ENCODE assay signal across 8 mouse cellular contexts in the genomic region with DNA sequence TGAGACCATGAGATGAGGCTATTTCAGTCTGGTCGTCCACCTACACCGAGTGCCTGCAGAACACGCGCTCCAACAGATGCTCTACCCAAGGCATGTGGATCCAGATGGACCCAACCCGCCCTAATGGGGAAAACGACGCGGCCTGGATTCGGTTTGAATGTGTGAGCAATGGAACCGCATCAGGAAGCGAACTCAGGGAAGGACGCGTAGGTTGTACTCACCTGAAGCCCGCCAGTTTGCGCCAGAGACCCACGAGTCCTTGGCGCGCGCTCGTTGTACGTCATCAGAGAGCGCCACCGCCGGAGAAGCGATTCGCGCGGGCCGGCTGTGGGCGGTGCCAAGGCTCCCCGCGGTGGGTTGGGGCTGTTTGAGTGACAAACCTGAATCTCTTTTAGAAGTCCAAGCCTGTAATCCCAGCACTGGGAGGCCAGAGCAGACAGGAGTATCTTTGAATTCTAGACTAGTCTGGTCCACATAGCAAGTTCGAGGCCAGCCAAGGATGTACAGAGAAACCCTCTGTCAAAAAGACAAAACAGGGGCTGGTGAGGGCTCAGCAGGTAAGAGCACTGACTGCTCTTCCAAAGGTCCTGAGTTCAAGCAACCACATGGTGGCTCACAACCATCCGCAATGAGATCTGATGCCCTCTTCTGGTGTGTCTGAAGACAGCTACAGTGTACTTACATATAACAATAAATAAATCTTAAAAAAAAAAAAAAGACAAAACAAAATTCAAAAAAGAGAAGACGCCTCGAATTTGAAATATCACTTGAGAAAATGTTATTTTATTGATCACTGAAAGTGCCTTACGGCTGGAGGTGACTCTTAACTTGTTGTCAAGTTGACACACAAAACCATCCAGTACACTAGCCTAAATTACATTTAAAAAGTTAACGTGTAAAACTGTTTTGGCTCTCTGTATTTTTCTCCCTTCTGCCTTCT. TPM values are rescaled to one million over a fixed set of nuclear protein-coding genes. Genes with fewer than 3 reads are reported as not detected.
DNase-seq lines count a peak whose midpoint lies in the region; ATAC-seq lines count a peak whose summit lies in the region.

A gene (minus strand): TSS at position 279 of the 940 bp plus-strand sequence.

- peak within 1 kb of the TSS; percentile 96 for H3K4me3 ChIP-seq in brown adipose tissue, adult 24 weeks (ENCODE audit: insufficient read depth, low read depth, low read length)
- peak within 1 kb of the TSS; percentile 57 to 71 for H3K4me3 ChIP-seq in heart, embryonic 14.5 days (ENCODE audit: control insufficient read depth in 1 of 2, insufficient read depth in 1 of 2, low read depth in 1 of 2, low read length in 2 of 2)
- H3K4me3 ChIP-seq in liver, embryonic 13.5 days (replicated peaks): peak within 1 kb of the TSS; percentile 86
- H3K4me3 ChIP-seq in stomach, embryonic 16.5 days (replicated peaks; ENCODE audit: low read length): peak within 1 kb of the TSS; percentile 86

- H3K27me3 ChIP-seq in heart, embryonic 14.5 days (ENCODE audit: control insufficient read depth, insufficient read depth, low read length): no peaks in the 10 kb centered on the region
- H3K27me3 ChIP-seq in liver, embryonic 13.5 days: no peaks in the 10 kb centered on the region
- H3K27me3 ChIP-seq in stomach, embryonic 16.5 days (ENCODE audit: control insufficient read depth, insufficient read depth, low read length): no peaks in the 10 kb centered on the region

- H3K4me2 ChIP-seq in heart, embryonic 14.5 days (ENCODE audit: low read length): peak within 1 kb of the TSS; percentile 80
- H3K4me2 ChIP-seq in liver, embryonic 13.5 days: peak within 1 kb of the TSS; percentile 86
- H3K4me2 ChIP-seq in stomach, embryonic 16.5 days (ENCODE audit: low read depth, low read length): peak within 1 kb of the TSS; percentile 66

- H3K27ac ChIP-seq in brown adipose tissue, adult 24 weeks (replicated peaks; ENCODE audit: low read depth, low read length): no peak within 1 kb of the TSS
- peak within 1 kb of the TSS; percentile 3 to 51; a peak in 3 of 4 replicates for H3K27ac ChIP-seq in heart, embryonic 14.5 days (replicated peaks in 1 of 2; ENCODE audit: control insufficient read depth in 1 of 2, insufficient read depth in 1 of 2, low read depth in 2 of 2, low read length in 2 of 2)
- H3K27ac ChIP-seq in liver, embryonic 13.5 days: peak within 1 kb of the TSS; percentile 89
- H3K27ac ChIP-seq in stomach, embryonic 16.5 days (ENCODE audit: low read length): peak within 1 kb of the TSS; percentile 72

- no peaks in the 10 kb centered on the region for H3K9me3 ChIP-seq in heart, embryonic 14.5 days (ENCODE audit: control insufficient read depth, low read length)
- H3K9me3 ChIP-seq in liver, embryonic 13.5 days (replicated peaks): no peaks in the 10 kb centered on the region
- no peaks in the 10 kb centered on the region for H3K9me3 ChIP-seq in stomach, embryonic 16.5 days (replicated peaks; ENCODE audit: control insufficient read depth, low read length)

- 10% methylated on average over 38 of the region's 38 CpGs for WGBS in heart, embryonic 14.5 days
- 8% methylated on average over 38 of the region's 38 CpGs for WGBS in liver, embryonic 13.5 days (ENCODE audit: insufficient replicate concordance)
- WGBS in stomach, embryonic 16.5 days: 8% methylated on average over 38 of the region's 38 CpGs

- peak; percentile 68; the same call in 1 of the 2 replicates for ATAC-seq in heart, embryonic 14.5 days (ENCODE audit: insufficient number of reproducible peaks, insufficient read depth, low FRiP score, low read depth)
- peak; percentile 77 for ATAC-seq in liver, embryonic 13.5 days (ENCODE audit: low read depth)
- peak; percentile 86 for ATAC-seq in stomach, embryonic 16.5 days (ENCODE audit: insufficient read depth, low FRiP score)

- no peaks in the 10 kb centered on the region for H3K4me1 ChIP-seq in brown adipose tissue, adult 24 weeks (ENCODE audit: control insufficient read depth, insufficient read depth, insufficient read length, low read length)
- H3K4me1 ChIP-seq in heart, embryonic 14.5 days (ENCODE audit: control insufficient read depth in 2 of 2, insufficient read depth in 2 of 2, low read length in 2 of 2): peaks cover 0 to 17% of the 10 kb centered on the region in 2 experiments; a peak in 3 of 4 replicates
- peaks cover 62% of the 10 kb centered on the region for H3K4me1 ChIP-seq in liver, embryonic 13.5 days (replicated peaks)
- H3K4me1 ChIP-seq in stomach, embryonic 16.5 days (ENCODE audit: control insufficient read depth, insufficient read depth, low read length): peaks cover 15% of the 10 kb centered on the region

- DNase-seq in CD4-positive, CD25-positive, alpha-beta regulatory T cell, adult 2 months (ENCODE audit: low read depth, low spot score): peak; percentile 95
- peak; percentile 46 for DNase-seq in fibroblast of lung, adult 2 months (ENCODE audit: low read depth)
- DNase-seq in kidney, postnatal 14 days: peak; percentile 93
- peak; percentile 91 for DNase-seq in liver, embryonic 13.5 days
- peak; percentile 97 for DNase-seq in neural tube, embryonic 10.5 days (ENCODE audit: extremely low spot score, low spot score)

- peaks cover 6% of the 10 kb centered on the region for H3K36me3 ChIP-seq in heart, embryonic 14.5 days (ENCODE audit: control insufficient read depth, insufficient read depth, low read length)
- peaks cover 3% of the 10 kb centered on the region; the same call in 1 of the 2 replicates for H3K36me3 ChIP-seq in liver, embryonic 13.5 days
- no peaks in the 10 kb centered on the region for H3K36me3 ChIP-seq in stomach, embryonic 16.5 days (ENCODE audit: control insufficient read depth, insufficient read depth, low read length)

- H3K9ac ChIP-seq in heart, embryonic 14.5 days (ENCODE audit: low read length): peak within 1 kb of the TSS; percentile 74
- H3K9ac ChIP-seq in liver, embryonic 13.5 days: peak within 1 kb of the TSS; percentile 85
- peak within 1 kb of the TSS; percentile 74 for H3K9ac ChIP-seq in stomach, embryonic 16.5 days (ENCODE audit: low read length)

RNA-seq across cellular contexts. Expression of the gene that starts here (rescaled TPM):
- polyA plus RNA-seq in brown adipose tissue, adult 24 weeks (2012; ENCODE audit: insufficient read depth, insufficient read length, missing spikeins): 7.8 and 11.1 TPM in 2 replicates
- polyA plus RNA-seq in heart, embryonic 14.5 days (2014; fragmentation: Nextera tagmentation; extraction: Ambion mirVana): 14.3 and 16.5 TPM in 2 replicates
- 32.4 and 33.2 TPM in 2 replicates for polyA plus RNA-seq in liver, embryonic 13.5 days (2015; fragmentation: Nextera tagmentation; extraction: Ambion mirVana)
- 24.1 and 25.2 TPM in 2 replicates for polyA plus RNA-seq in stomach, embryonic 16.5 days (2015; fragmentation: Nextera tagmentation; extraction: Ambion mirVana)

Comparison
In these comparisons a context has a peak if more than half of its experiments do, and no peak if none do; other contexts are left out.
1. DNase-seq: peak in every context shown above with its lines; median percentile 97 in neural tube, embryonic 10.5 days; 95 in CD4-positive, CD25-positive, alpha-beta regulatory T cell, adult 2 months; 93 in kidney, postnatal 14 days; 91 in liver, embryonic 13.5 days; 46 in fibroblast of lung, adult 2 months.